ENCODE assay signal across 7 mouse cellular contexts in genomic region chr11:75166861-75167642, GRCm38 (mm10). TPM values are rescaled to one million over a fixed set of nuclear protein-coding genes. Genes with fewer than 3 reads are reported as not detected.
A peak's percentile ranks its signal among the peaks of the same experiment; 100 is the strongest.
DNase-seq lines count a peak whose midpoint lies in the region; ATAC-seq and TF ChIP-seq lines count a peak whose summit lies in the region.

No protein-coding gene starts in this region.

- ATAC-seq in embryonic facial prominence, embryonic 12.5 days (ENCODE audit: insufficient number of reproducible peaks, insufficient read depth, low FRiP score, low TSS enrichment): no peak
- no peak for ATAC-seq in liver, embryonic 11.5 days (replicated peaks; ENCODE audit: low FRiP score)
- no peak for ATAC-seq in neural tube, embryonic 13.5 days (ENCODE audit: low read depth)
- no peak for ATAC-seq in megakaryocyte progenitor cell, adult 5-6 weeks (replicated peaks; ENCODE audit: poor library complexity)

- H3K36me3 ChIP-seq in spleen, adult 2 months (ENCODE audit: control insufficient read depth, insufficient read depth, low read length): peaks cover 7% of the 10 kb centered on the region
- H3K36me3 ChIP-seq in embryonic facial prominence, embryonic 12.5 days: peaks cover 30% of the 10 kb centered on the region
- H3K36me3 ChIP-seq in hindbrain, embryonic 10.5 days: peaks cover 22% of the 10 kb centered on the region
- H3K36me3 ChIP-seq in liver, embryonic 11.5 days (ENCODE audit: control insufficient read depth, insufficient read depth, low read length): peaks cover 4% of the 10 kb centered on the region; the same call in 1 of the 2 replicates
- peaks cover 21% of the 10 kb centered on the region for H3K36me3 ChIP-seq in neural tube, embryonic 13.5 days

- WGBS in spleen, adult 2 months: 11% methylated on average over 68 of the region's 68 CpGs
- WGBS in embryonic facial prominence, embryonic 12.5 days: 3% methylated on average over 58 of the region's 68 CpGs
- WGBS in hindbrain, embryonic 10.5 days: 2% methylated on average over 68 of the region's 68 CpGs
- 2% methylated on average over 68 of the region's 68 CpGs for WGBS in liver, embryonic 11.5 days
- WGBS in neural tube, embryonic 13.5 days: 2% methylated on average over 66 of the region's 68 CpGs

- TF ChIP-seq CTCF in spleen, adult 2 months (IDR thresholded peaks at IDR 0.05; ENCODE audit: extremely low read depth, insufficient read depth, insufficient read length, insufficient replicate concordance): no peak

- no peak for TF ChIP-seq POLR2A in spleen, adult 2 months (IDR thresholded peaks at IDR 0.05; ENCODE audit: low read depth, low read length)

- H3K27ac ChIP-seq in spleen, adult 2 months (ENCODE audit: insufficient read depth, low read length): peak overlapping the region; percentile 53
- peak overlapping the region; percentile 88 for H3K27ac ChIP-seq in embryonic facial prominence, embryonic 12.5 days
- H3K27ac ChIP-seq in hindbrain, embryonic 10.5 days: no peak overlapping the region
- H3K27ac ChIP-seq in liver, embryonic 11.5 days (ENCODE audit: low read depth, low read length): no peak overlapping the region
- peak overlapping the region; percentile 1; the same call in 1 of the 2 replicates for H3K27ac ChIP-seq in neural tube, embryonic 13.5 days (replicated peaks)

- peak overlapping the region; percentile 28; the same call in 1 of the 2 replicates for H3K4me3 ChIP-seq in spleen, adult 2 months (ENCODE audit: extremely low read depth, insufficient read depth, insufficient read length)
- H3K4me3 ChIP-seq in embryonic facial prominence, embryonic 12.5 days: peak overlapping the region; percentile 66
- H3K4me3 ChIP-seq in hindbrain, embryonic 10.5 days: peak overlapping the region; percentile 57
- H3K4me3 ChIP-seq in liver, embryonic 11.5 days (ENCODE audit: low read depth, low read length): peak overlapping the region; percentile 65
- peak overlapping the region; percentile 50 for H3K4me3 ChIP-seq in neural tube, embryonic 13.5 days

- H3K9me3 ChIP-seq in embryonic facial prominence, embryonic 12.5 days: no peaks in the 10 kb centered on the region
- H3K9me3 ChIP-seq in hindbrain, embryonic 10.5 days: no peaks in the 10 kb centered on the region
- no peaks in the 10 kb centered on the region for H3K9me3 ChIP-seq in liver, embryonic 11.5 days (ENCODE audit: control insufficient read depth, low read length)
- H3K9me3 ChIP-seq in neural tube, embryonic 13.5 days: no peaks in the 10 kb centered on the region

- DNase-seq in spleen, adult 2 months (ENCODE audit: low read depth in 1 of 2, low spot score in 2 of 2): peak in 1 of 2 experiments; percentile 34
- DNase-seq in spleen, postnatal 14 days (ENCODE audit: low spot score in 2 of 2): no peak
- DNase-seq in hindbrain, embryonic 10.5 days (ENCODE audit: low spot score): peak; percentile 59
- DNase-seq in liver, embryonic 11.5 days (ENCODE audit: low spot score): peak; percentile 68

- H3K4me2 ChIP-seq in embryonic facial prominence, embryonic 12.5 days (replicated peaks): peak overlapping the region; percentile 88
- H3K4me2 ChIP-seq in liver, embryonic 11.5 days: peak overlapping the region; percentile 97
- H3K4me2 ChIP-seq in neural tube, embryonic 13.5 days: peak overlapping the region; percentile 91

- H3K27me3 ChIP-seq in spleen, adult 2 months (ENCODE audit: control insufficient read depth, insufficient read depth, low read length): peaks cover 34% of the 10 kb centered on the region
- peaks cover 91% of the 10 kb centered on the region for H3K27me3 ChIP-seq in embryonic facial prominence, embryonic 12.5 days
- peaks cover 98% of the 10 kb centered on the region for H3K27me3 ChIP-seq in hindbrain, embryonic 10.5 days (ENCODE audit: insufficient read depth, poor library complexity, severe bottlenecking)
- H3K27me3 ChIP-seq in liver, embryonic 11.5 days (replicated peaks; ENCODE audit: control insufficient read depth, insufficient read depth, low read length): peaks cover 77% of the 10 kb centered on the region
- H3K27me3 ChIP-seq in neural tube, embryonic 13.5 days: peaks cover 92% of the 10 kb centered on the region

- H3K4me1 ChIP-seq in spleen, adult 2 months (ENCODE audit: control insufficient read depth, insufficient read depth, insufficient read length): peaks cover 42% of the 10 kb centered on the region
- peaks cover 48% of the 10 kb centered on the region for H3K4me1 ChIP-seq in embryonic facial prominence, embryonic 12.5 days
- peaks cover 73% of the 10 kb centered on the region for H3K4me1 ChIP-seq in hindbrain, embryonic 10.5 days (replicated peaks)
- H3K4me1 ChIP-seq in liver, embryonic 11.5 days (replicated peaks; ENCODE audit: control insufficient read depth, insufficient read depth, low read length): peaks cover 59% of the 10 kb centered on the region
- peaks cover 74% of the 10 kb centered on the region for H3K4me1 ChIP-seq in neural tube, embryonic 13.5 days (replicated peaks)

- peak overlapping the region; percentile 78 for H3K9ac ChIP-seq in embryonic facial prominence, embryonic 12.5 days
- H3K9ac ChIP-seq in liver, embryonic 11.5 days (ENCODE audit: low read depth, low read length): peak overlapping the region; percentile 52
- H3K9ac ChIP-seq in neural tube, embryonic 13.5 days: peak overlapping the region; percentile 75

RNA-seq across cellular contexts. Expression of gene Hic1, which starts 2.3 kb away (rescaled TPM):
- polyA plus RNA-seq in spleen, adult 2 months (2012; rRNA removed): 9.2 and 13.2 TPM in 2 replicates
- 39.2 and 44.8 TPM in 2 replicates for polyA plus RNA-seq in embryonic facial prominence, embryonic 12.5 days (2016; fragmentation: Nextera tagmentation; extraction: Ambion mirVana)
- 0.15 and 0.52 TPM in 2 replicates for polyA plus RNA-seq in hindbrain, embryonic 10.5 days (2016; fragmentation: Nextera tagmentation; extraction: Ambion mirVana)
- polyA plus RNA-seq in liver, embryonic 11.5 days (2014; fragmentation: Nextera tagmentation; extraction: Ambion mirVana): 2.7 and 3.2 TPM in 2 replicates
- 7.4 and 9.2 TPM in 2 replicates for polyA plus RNA-seq in neural tube, embryonic 13.5 days (2015; fragmentation: Nextera tagmentation; extraction: Ambion mirVana)
- 0.02 TPM in 1 of 2 replicates, not detected in the other for total RNA-seq in megakaryocyte progenitor cell, adult 5-6 weeks (2015)
- total RNA-seq in megakaryocyte progenitor cell, adult 5-6 weeks (2017): not detected in 2 replicates

RNA-seq across cellular contexts. Expression of gene Ovca2, which starts 11.6 kb away (rescaled TPM):
- polyA plus RNA-seq in spleen, adult 2 months (2012; rRNA removed): 17.2 and 18.4 TPM in 2 replicates
- 30.0 and 31.5 TPM in 2 replicates for polyA plus RNA-seq in embryonic facial prominence, embryonic 12.5 days (2016; fragmentation: Nextera tagmentation; extraction: Ambion mirVana)
- 27.6 and 33.1 TPM in 2 replicates for polyA plus RNA-seq in hindbrain, embryonic 10.5 days (2016; fragmentation: Nextera tagmentation; extraction: Ambion mirVana)
- polyA plus RNA-seq in liver, embryonic 11.5 days (2014; fragmentation: Nextera tagmentation; extraction: Ambion mirVana): 24.9 and 32.1 TPM in 2 replicates
- polyA plus RNA-seq in neural tube, embryonic 13.5 days (2015; fragmentation: Nextera tagmentation; extraction: Ambion mirVana): 18.6 and 20.5 TPM in 2 replicates
- total RNA-seq in megakaryocyte progenitor cell, adult 5-6 weeks (2015): 20.8 and 26.3 TPM in 2 replicates
- 14.5 and 16.5 TPM in 2 replicates for total RNA-seq in megakaryocyte progenitor cell, adult 5-6 weeks (2017)

RNA-seq across cellular contexts. Expression of gene Dph1, which starts 24.0 kb away (rescaled TPM):
- 29.2 and 33.3 TPM in 2 replicates for polyA plus RNA-seq in spleen, adult 2 months (2012; rRNA removed)
- polyA plus RNA-seq in embryonic facial prominence, embryonic 12.5 days (2016; fragmentation: Nextera tagmentation; extraction: Ambion mirVana): 22.6 and 23.3 TPM in 2 replicates
- 23.2 and 24.2 TPM in 2 replicates for polyA plus RNA-seq in hindbrain, embryonic 10.5 days (2016; fragmentation: Nextera tagmentation; extraction: Ambion mirVana)
- polyA plus RNA-seq in liver, embryonic 11.5 days (2014; fragmentation: Nextera tagmentation; extraction: Ambion mirVana): 30.3 and 34.0 TPM in 2 replicates
- polyA plus RNA-seq in neural tube, embryonic 13.5 days (2015; fragmentation: Nextera tagmentation; extraction: Ambion mirVana): 13.7 and 15.0 TPM in 2 replicates
- 3.3 and 7.4 TPM in 2 replicates for total RNA-seq in megakaryocyte progenitor cell, adult 5-6 weeks (2015)
- 9.2 and 9.5 TPM in 2 replicates for total RNA-seq in megakaryocyte progenitor cell, adult 5-6 weeks (2017)

RNA-seq across cellular contexts. Expression of gene Rtn4rl1, which starts 26.5 kb away (rescaled TPM):
- polyA plus RNA-seq in spleen, adult 2 months (2012; rRNA removed): 11.1 and 12.7 TPM in 2 replicates
- polyA plus RNA-seq in embryonic facial prominence, embryonic 12.5 days (2016; fragmentation: Nextera tagmentation; extraction: Ambion mirVana): 5.1 and 5.7 TPM in 2 replicates
- polyA plus RNA-seq in hindbrain, embryonic 10.5 days (2016; fragmentation: Nextera tagmentation; extraction: Ambion mirVana): 2.5 and 2.8 TPM in 2 replicates
- polyA plus RNA-seq in liver, embryonic 11.5 days (2014; fragmentation: Nextera tagmentation; extraction: Ambion mirVana): 1.7 and 2.9 TPM in 2 replicates
- 12.4 and 16.5 TPM in 2 replicates for polyA plus RNA-seq in neural tube, embryonic 13.5 days (2015; fragmentation: Nextera tagmentation; extraction: Ambion mirVana)
- total RNA-seq in megakaryocyte progenitor cell, adult 5-6 weeks (2015): 0.49 and 1.1 TPM in 2 replicates
- 0.20 and 0.42 TPM in 2 replicates for total RNA-seq in megakaryocyte progenitor cell, adult 5-6 weeks (2017)

Comparison
In these comparisons a context has a peak if more than half of its experiments do, and no peak if none do; other contexts are left out.
1. DNase-seq: peak in hindbrain, embryonic 10.5 days (single experiment) and liver, embryonic 11.5 days (single experiment); none in spleen, postnatal 14 days (0 of 2).
2. H3K27ac ChIP-seq: peak in spleen, adult 2 months (single experiment), embryonic facial prominence, embryonic 12.5 days (single experiment) and neural tube, embryonic 13.5 days (single experiment); none in hindbrain, embryonic 10.5 days (single experiment) and liver, embryonic 11.5 days (single experiment).
3. Peak in every context shown above with its lines, with median percentiles within 50 percentile points of each other: H3K4me3 ChIP-seq, H3K4me2 ChIP-seq and H3K9ac ChIP-seq.